Mouse (Mus musculus) liver, embryonic 15.5 days (tissue): ENCODE data around the gene Cplane1. TPM values are rescaled to one million over a fixed set of nuclear protein-coding genes. Genes with fewer than 3 reads are reported as not detected.

Experiments
- ATAC-seq: fragments of 200-750 bp; cut with Nextera tagmentation; 2 replicates; pipeline ENCODE4 v1.8.0; 2017; ENCODE audit warnings: moderate number of reproducible peaks, mild to moderate bottlenecking, moderate library complexity; ENCODE audit not compliant: insufficient read depth
- H3K27ac ChIP-seq: fragments of 300-500 bp; sonication (generic); replicated peaks from 2 replicates; pipeline ENCODE4 v1.5.1; 2015; ENCODE audit warnings: mild to moderate bottlenecking, inconsistent platforms
- H3K27me3 ChIP-seq: fragments of 300-500 bp; sonication (generic); 2 replicates; pipeline ENCODE4 v1.6.1; 2015; ENCODE audit warnings: mild to moderate bottlenecking, inconsistent platforms
- H3K36me3 ChIP-seq: fragments of 300-500 bp; sonication (generic); replicated peaks from 2 replicates; pipeline ENCODE4 v1.6.1; 2015; ENCODE audit warnings: moderate library complexity, mild to moderate bottlenecking, inconsistent platforms
- H3K4me1 ChIP-seq: fragments of 300-500 bp; sonication (generic); replicated peaks from 2 replicates; pipeline ENCODE4 v1.6.1; 2015; ENCODE audit warnings: inconsistent platforms
- H3K4me2 ChIP-seq: fragments of 300-500 bp; sonication (generic); 2 replicates; pipeline ENCODE4 v1.6.1; 2015; ENCODE audit warnings: moderate library complexity, mild to moderate bottlenecking, inconsistent platforms
- H3K4me3 ChIP-seq: fragments of 300-500 bp; sonication (generic); replicated peaks from 2 replicates; pipeline ENCODE4 v1.5.1; 2015; ENCODE audit warnings: mild to moderate bottlenecking, inconsistent platforms
- H3K9ac ChIP-seq: fragments of 300-500 bp; sonication (generic); 2 replicates; pipeline ENCODE4 v1.6.1; 2015; ENCODE audit warnings: moderate library complexity, mild to moderate bottlenecking, inconsistent platforms
- H3K9me3 ChIP-seq: fragments of 300-500 bp; sonication (generic); replicated peaks from 2 replicates; pipeline ENCODE4 v1.6.1; 2016; ENCODE audit warnings: inconsistent platforms
- WGBS: fragments of 180-500 bp; shearing (Covaris S2); methylation state at CpG from one replicate; pipeline ENCODE4 v1.1.7; 2015; ENCODE audit warnings: mixed read lengths; ENCODE audit not compliant: insufficient replicate concordance; 5-methylcytosine and 5-hydroxymethylcytosine counted together
- polyA plus RNA-seq: library from polyadenylated mRNA; unstranded; fragments of >200 nt; fragmentation: Nextera tagmentation; extraction: Ambion mirVana; gene quantifications from 2 replicates; pipeline ENCODE4 v1.2.1, GENCODE M21; 2015

Cplane1 gene
- 0.64 and 0.67 TPM in 2 replicates for polyA plus RNA-seq

GRCm38 (mm10) chr15:8168591-8169265 lies at the start of gene Cplane1:
Gene Cplane1 (plus strand): TSS chr15:8169106.
- Histone ChIP-seq H3K27me3 (peaks cover 3% of the 10 kb centered on the region; the same call in 1 of the 2 replicates), H3K9ac (peak within 1 kb of the TSS; percentile 73), H3K36me3 (no peaks in the 10 kb centered on the region), H3K4me2 (peak within 1 kb of the TSS; percentile 100), H3K4me3 (peak within 1 kb of the TSS; percentile 77), H3K9me3 (no peaks in the 10 kb centered on the region), H3K27ac (0 out of 2 replicates have a peak within 1 kb of the TSS, but pooled peaks have one; percentile 19), H3K4me1 (peaks cover 12% of the 10 kb centered on the region)
- peak; percentile 98 for ATAC-seq
- WGBS = under 1% methylated on average over 46 of the region's 47 CpGs

DNA sequence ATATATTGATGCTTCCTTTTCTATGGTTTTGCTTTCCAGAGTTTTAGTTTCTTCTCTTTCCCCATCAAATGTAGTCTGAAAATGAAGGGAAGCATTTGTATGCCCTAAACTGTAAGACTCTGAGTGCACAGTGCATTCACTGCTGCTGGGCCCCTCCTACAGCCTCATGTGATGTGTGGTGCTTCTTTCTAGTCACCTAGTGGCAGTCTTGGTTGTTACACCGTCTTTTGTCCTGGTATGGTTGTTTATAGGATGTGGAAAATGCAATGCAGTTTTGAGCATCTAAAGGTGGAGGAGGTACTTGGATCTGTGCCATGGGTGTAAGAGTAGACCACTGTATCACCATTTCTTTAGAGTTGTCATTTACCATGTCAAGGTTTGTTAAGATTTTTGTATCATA lies 39.6 kb upstream of the Cplane1 start:
- Histone ChIP-seq H3K4me3 (no peak overlapping the region), H3K4me2 (no peak overlapping the region), H3K9ac (no peak overlapping the region), H3K36me3 (peaks cover 85% of the 10 kb centered on the region), H3K27ac (no peak overlapping the region), H3K27me3 (no peaks in the 10 kb centered on the region), H3K4me1 (no peaks in the 10 kb centered on the region), H3K9me3 (no peaks in the 10 kb centered on the region)
- whole genome bisulfite sequencing = 59% methylated on average over 1 of the region's 1 CpGs
- ATAC-seq = no peak

DNA sequence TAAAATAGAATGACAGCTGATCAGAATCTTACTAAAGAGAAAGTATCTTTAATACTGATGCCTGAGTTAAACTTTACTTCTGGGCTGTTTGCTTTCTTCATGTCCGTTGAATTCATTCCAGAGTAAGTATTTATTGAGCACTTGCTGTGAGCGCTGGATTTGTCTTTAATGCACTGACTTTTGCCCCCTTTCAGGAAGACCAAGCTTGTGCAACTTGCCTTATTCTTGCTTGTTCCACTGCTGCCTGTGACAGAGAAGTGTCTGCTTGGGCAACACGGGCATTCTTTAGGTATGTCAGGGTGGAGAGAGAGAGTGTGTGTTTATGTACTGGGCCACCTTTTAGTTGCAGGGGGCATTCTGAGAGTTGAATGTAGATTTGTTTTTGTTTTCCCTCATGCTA lies 37.6 kb upstream of the Cplane1 start:
- H3K9me3 ChIP-seq = no peaks in the 10 kb centered on the region
- 74% methylated on average over 3 of the region's 3 CpGs for WGBS
- H3K27ac ChIP-seq = no peak overlapping the region
- H3K4me2 ChIP-seq = no peak overlapping the region
- no peaks in the 10 kb centered on the region for H3K27me3 ChIP-seq
- H3K36me3 ChIP-seq = peaks cover 92% of the 10 kb centered on the region
- ATAC-seq = no peak
- no peaks in the 10 kb centered on the region for H3K4me1 ChIP-seq
- H3K4me3 ChIP-seq = no peak overlapping the region
- no peak overlapping the region for H3K9ac ChIP-seq

DNA sequence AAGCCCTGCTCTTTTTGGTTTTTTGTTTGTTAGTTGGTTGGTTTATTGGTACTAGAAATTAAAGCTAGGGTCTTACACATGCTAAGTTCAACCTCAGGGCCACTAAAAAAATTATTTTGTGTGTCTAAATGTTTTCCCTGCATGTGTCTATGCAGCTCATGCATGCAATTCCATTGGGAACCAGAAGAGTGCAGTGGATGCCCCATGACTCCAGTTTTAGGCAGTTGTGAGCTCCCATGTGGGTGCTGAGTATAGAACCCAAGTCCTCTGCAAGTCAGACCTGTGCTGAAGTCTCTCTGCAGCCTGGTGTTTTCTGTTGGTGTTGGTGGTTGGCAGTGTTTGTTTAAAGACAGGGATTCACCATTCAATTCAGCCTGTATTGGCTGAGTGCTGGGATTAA lies 37.1 kb upstream of the Cplane1 start:
- Histone ChIP-seq H3K27ac (no peak overlapping the region), H3K9me3 (no peaks in the 10 kb centered on the region), H3K27me3 (no peaks in the 10 kb centered on the region), H3K36me3 (peaks cover 92% of the 10 kb centered on the region), H3K4me2 (no peak overlapping the region), H3K4me3 (no peak overlapping the region), H3K9ac (no peak overlapping the region), H3K4me1 (no peaks in the 10 kb centered on the region)
- ATAC-seq = no peak

GRCm38 (mm10) chr15:8135606-8136005 lies 33.3 kb upstream of the Cplane1 start:
- Histone ChIP-seq H3K9ac (no peak overlapping the region), H3K36me3 (peaks cover 92% of the 10 kb centered on the region), H3K4me3 (no peak overlapping the region), H3K4me1 (no peaks in the 10 kb centered on the region), H3K27me3 (no peaks in the 10 kb centered on the region), H3K27ac (no peak overlapping the region), H3K9me3 (no peaks in the 10 kb centered on the region), H3K4me2 (no peak overlapping the region)
- no peak for ATAC-seq
- WGBS = 77% methylated on average over 5 of the region's 5 CpGs

DNA sequence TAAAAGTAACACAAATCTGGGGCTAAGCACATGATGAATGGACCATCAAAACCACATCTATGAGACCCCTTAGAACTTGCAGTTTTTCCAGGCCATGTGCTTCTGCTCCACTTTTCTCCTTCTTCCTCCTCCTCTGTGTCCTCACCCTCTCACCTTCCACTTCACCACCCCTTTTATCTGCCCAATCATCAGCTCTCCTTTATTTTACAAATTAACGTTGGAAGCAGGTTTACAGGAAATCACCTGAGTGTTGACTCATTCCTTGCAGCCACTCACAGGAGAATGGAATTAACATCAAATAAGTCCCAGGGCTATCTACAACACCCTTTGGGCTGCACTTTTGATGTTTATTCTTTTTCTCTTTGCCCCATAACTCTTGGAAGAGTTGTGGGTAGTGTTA lies 7.1 kb upstream of the Cplane1 start:
- Histone ChIP-seq H3K4me2 (no peak overlapping the region), H3K4me3 (no peak overlapping the region), H3K9me3 (no peaks in the 10 kb centered on the region), H3K9ac (no peak overlapping the region), H3K27me3 (no peaks in the 10 kb centered on the region), H3K4me1 (no peaks in the 10 kb centered on the region), H3K27ac (no peak overlapping the region), H3K36me3 (peaks cover 48% of the 10 kb centered on the region)
- no peak for ATAC-seq
- 70% methylated on average over 1 of the region's 1 CpGs for WGBS

DNA sequence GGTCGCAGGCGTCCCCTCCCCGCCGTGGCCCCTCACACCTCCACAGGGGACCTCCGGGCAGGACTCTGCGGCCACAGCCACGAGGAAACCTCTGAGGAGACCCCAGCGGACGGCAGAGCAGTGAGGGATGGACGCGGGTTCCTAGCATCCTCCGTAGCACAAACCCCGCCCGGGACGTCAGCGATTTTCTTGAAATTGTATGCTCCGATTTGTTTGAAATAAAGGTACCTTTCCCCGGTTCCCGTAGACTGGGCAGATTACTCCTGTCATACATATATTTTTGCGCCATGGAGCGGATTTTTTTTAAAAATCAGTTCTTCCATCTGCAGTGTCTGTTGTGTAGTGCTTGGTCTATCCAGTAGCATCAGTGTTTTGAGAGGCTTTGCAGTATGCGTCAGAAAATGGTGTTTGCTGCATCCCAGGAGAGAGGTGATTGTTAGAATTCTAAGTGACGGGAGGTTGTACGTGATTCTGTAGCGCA lies 400 bp downstream of the Cplane1 start:
- H3K4me3 ChIP-seq = peak overlapping the region; percentile 77
- peak overlapping the region; percentile 73 for H3K9ac ChIP-seq
- no peaks in the 10 kb centered on the region for H3K36me3 ChIP-seq
- no peaks in the 10 kb centered on the region for H3K9me3 ChIP-seq
- ATAC-seq = peak; percentile 48
- H3K4me1 ChIP-seq = peaks cover 12% of the 10 kb centered on the region
- H3K4me2 ChIP-seq = peak overlapping the region; percentile 100
- no peak overlapping the region for H3K27ac ChIP-seq
- 1% methylated on average over 25 of the region's 25 CpGs for WGBS
- peaks cover 3% of the 10 kb centered on the region; the same call in 1 of the 2 replicates for H3K27me3 ChIP-seq

GRCm38 (mm10) chr15:8189563-8189962 lies 20.7 kb downstream of the Cplane1 start:
- Histone ChIP-seq H3K9ac (no peak overlapping the region), H3K36me3 (no peaks in the 10 kb centered on the region), H3K27ac (no peak overlapping the region), H3K4me3 (no peak overlapping the region), H3K27me3 (no peaks in the 10 kb centered on the region), H3K4me1 (no peaks in the 10 kb centered on the region), H3K9me3 (no peaks in the 10 kb centered on the region), H3K4me2 (no peak overlapping the region)
- WGBS = 65% methylated on average over 3 of the region's 3 CpGs
- ATAC-seq = no peak

DNA sequence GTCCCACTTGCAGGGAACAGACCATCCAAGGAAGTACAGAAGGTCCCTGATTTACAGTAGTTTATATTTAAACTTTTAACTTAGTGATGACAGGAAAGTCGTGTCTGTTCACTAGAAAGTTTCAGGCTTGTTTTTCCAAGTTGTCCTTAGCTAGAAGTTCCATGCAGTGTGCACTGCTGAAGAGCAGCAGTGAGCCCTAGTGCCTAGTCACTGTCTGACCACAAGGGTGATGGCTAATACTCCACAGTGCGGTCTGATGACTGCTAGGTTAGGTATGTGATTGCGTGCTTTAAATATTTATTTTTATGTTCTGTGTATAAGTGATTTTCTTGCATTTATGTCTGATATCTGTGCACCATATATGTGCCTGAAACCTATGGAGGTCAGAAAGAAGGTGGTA lies 21.5 kb downstream of the Cplane1 start:
- ATAC-seq = no peak
- Histone ChIP-seq H3K27me3 (no peaks in the 10 kb centered on the region), H3K27ac (no peak overlapping the region), H3K9me3 (no peaks in the 10 kb centered on the region), H3K36me3 (no peaks in the 10 kb centered on the region), H3K4me3 (no peak overlapping the region), H3K9ac (no peak overlapping the region), H3K4me1 (no peaks in the 10 kb centered on the region), H3K4me2 (no peak overlapping the region)
- whole genome bisulfite sequencing = 69% methylated on average over 3 of the region's 3 CpGs

DNA sequence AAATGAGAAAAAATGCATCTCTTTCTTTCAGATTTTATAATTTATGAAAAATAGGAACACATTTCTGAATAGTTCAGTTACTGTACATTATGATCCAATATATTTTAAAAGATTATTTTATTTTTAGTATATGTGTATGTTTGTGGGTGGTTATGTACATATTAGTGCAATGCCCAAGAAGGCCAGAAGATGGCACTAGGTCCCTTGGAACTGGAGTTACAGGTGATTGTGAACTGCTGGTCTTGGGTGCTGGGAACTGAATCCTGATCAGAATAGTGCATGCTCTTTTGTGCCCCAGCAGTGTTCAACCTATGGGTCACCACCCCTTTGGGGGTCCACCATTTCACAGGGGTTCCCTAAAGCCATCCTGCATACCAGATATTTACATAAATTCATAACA lies 31.4 kb downstream of the Cplane1 start:
- ATAC-seq = no peak
- H3K4me1 ChIP-seq = no peaks in the 10 kb centered on the region
- no peaks in the 10 kb centered on the region for H3K9me3 ChIP-seq

GRCm38 (mm10) chr15:8208362-8208761 lies 39.5 kb downstream of the Cplane1 start:
- Histone ChIP-seq H3K9ac (no peak overlapping the region), H3K4me1 (no peaks in the 10 kb centered on the region), H3K4me2 (no peak overlapping the region), H3K36me3 (peaks cover 7% of the 10 kb centered on the region; the same call in 1 of the 2 replicates), H3K27me3 (no peaks in the 10 kb centered on the region), H3K9me3 (no peaks in the 10 kb centered on the region), H3K4me3 (no peak overlapping the region), H3K27ac (no peak overlapping the region)
- 78% methylated on average over 6 of the region's 6 CpGs for WGBS
- ATAC-seq = no peak

More for the DNA sequence above, 31.4 kb downstream of the Cplane1 start:
- H3K4me2 ChIP-seq = no peak overlapping the region
- no peak overlapping the region for H3K4me3 ChIP-seq
- H3K36me3 ChIP-seq = peaks cover 16% of the 10 kb centered on the region
- H3K27me3 ChIP-seq = no peaks in the 10 kb centered on the region
- H3K9ac ChIP-seq = no peak overlapping the region
- no peak overlapping the region for H3K27ac ChIP-seq

DNA sequence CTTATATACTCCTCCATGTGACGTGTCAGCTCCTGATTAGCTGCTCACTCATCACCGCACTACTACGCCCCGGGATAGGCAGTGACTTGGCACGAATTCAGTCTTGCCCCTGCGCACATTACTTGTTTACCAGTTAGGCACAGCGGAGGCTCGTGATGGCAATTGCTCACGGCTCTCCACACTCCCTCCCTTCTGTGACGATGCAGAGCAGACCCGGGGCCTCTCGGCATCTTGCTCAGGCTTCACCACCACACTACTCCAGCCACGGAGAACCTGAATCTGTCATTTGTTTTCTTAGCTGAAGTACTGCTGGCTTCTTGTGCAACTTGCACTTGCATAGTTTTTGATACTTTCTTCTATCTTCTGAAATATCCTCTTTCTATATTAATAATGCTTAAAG lies 45.9 kb downstream of the Cplane1 start:
- Histone ChIP-seq H3K27me3 (no peaks in the 10 kb centered on the region), H3K4me2 (no peak overlapping the region), H3K27ac (no peak overlapping the region), H3K9me3 (no peaks in the 10 kb centered on the region), H3K4me3 (no peak overlapping the region), H3K36me3 (no peaks in the 10 kb centered on the region), H3K9ac (no peak overlapping the region), H3K4me1 (no peaks in the 10 kb centered on the region)
- 84% methylated on average over 13 of the region's 13 CpGs for WGBS
- no peak for ATAC-seq
